Mouse (Mus musculus): ENCODE measurements around the gene Ago1. TPM values are rescaled to one million over a fixed set of nuclear protein-coding genes. Genes with fewer than 3 reads are reported as not detected.
A peak's percentile ranks its signal among the peaks of the same experiment; 100 is the strongest.

Gene Ago1
- polyA plus RNA-seq, 1 experiment = 26.6 TPM

- Histone ChIP-seq H3K4me1 (ENCODE audit: control insufficient read depth, insufficient read depth, low read length) (peaks cover 14% of the 10 kb centered on the region), H3K27ac (ENCODE audit: insufficient read depth, low read length) (peak within 1 kb of the TSS; percentile 80), H3K4me3 (ENCODE audit: insufficient read depth, low read length) (peak within 1 kb of the TSS; percentile 91)
- no peak for TF ChIP-seq CTCF (IDR thresholded peaks at IDR 0.05; ENCODE audit: borderline replicate concordance, insufficient read depth, low read length)
- peak; percentile 83 for TF ChIP-seq POLR2A (IDR thresholded peaks at IDR 0.05; ENCODE audit: low read depth, low read length)
Measured at GRCm38 (mm10) chr4:126429347-126430079, 38.9 kb downstream of the Ago1 start, which contains the start of gene Ago3. Gene Ago3, minus strand, starts transcription at chr4:126429556.

- TF ChIP-seq POLR2A (IDR thresholded peaks at IDR 0.05; ENCODE audit: low read depth, low read length) = no peak
- no peak for TF ChIP-seq CTCF (IDR thresholded peaks at IDR 0.05; ENCODE audit: borderline replicate concordance, insufficient read depth, low read length)
- H3K4me3 ChIP-seq (ENCODE audit: insufficient read depth, low read length) = peak overlapping the region; percentile 91
- H3K27ac ChIP-seq (ENCODE audit: insufficient read depth, low read length) = peak overlapping the region; percentile 80
- H3K4me1 ChIP-seq (ENCODE audit: control insufficient read depth, insufficient read depth, low read length) = peaks cover 14% of the 10 kb centered on the region
Measured at GRCm38 (mm10) chr4:126428682-126429346, 39.6 kb downstream of the Ago1 start.

DNA sequence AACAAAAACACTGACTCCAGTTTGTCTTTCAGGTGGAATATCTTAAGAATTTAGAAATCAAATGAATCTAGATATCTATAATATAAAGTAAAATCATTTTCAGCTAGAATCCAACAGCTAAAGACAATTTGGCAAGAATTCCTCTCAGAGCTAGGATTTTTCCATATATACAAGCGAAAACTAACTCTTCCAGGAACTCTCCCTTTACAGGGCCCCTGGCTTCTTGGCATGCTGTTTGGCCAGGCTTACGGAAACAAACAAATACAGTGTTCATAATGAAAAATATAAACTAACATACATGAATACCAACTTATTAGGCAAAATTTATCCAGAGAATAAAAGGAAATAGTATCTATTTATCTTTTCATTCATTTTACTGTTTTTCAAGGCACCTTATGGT is 44.5 kb downstream of the Ago1 start:
- Histone ChIP-seq H3K4me3 (ENCODE audit: insufficient read depth, low read length) (no peak overlapping the region), H3K4me1 (ENCODE audit: control insufficient read depth, insufficient read depth, low read length) (no peaks in the 10 kb centered on the region), H3K27ac (ENCODE audit: insufficient read depth, low read length) (no peak overlapping the region)
- TF ChIP-seq CTCF (IDR thresholded peaks at IDR 0.05; ENCODE audit: borderline replicate concordance, insufficient read depth, low read length) (no peak), POLR2A (IDR thresholded peaks at IDR 0.05; ENCODE audit: low read depth, low read length) (no peak)

GRCm38 (mm10) chr4:126415707-126416106 is 52.7 kb downstream of the Ago1 start:
- no peak for TF ChIP-seq CTCF (IDR thresholded peaks at IDR 0.05; ENCODE audit: borderline replicate concordance, insufficient read depth, low read length)
- TF ChIP-seq POLR2A (IDR thresholded peaks at IDR 0.05; ENCODE audit: low read depth, low read length) = no peak
- H3K27ac ChIP-seq (ENCODE audit: insufficient read depth, low read length) = no peak overlapping the region
- peaks cover 6% of the 10 kb centered on the region; the same call in 1 of the 2 replicates for H3K4me1 ChIP-seq (ENCODE audit: control insufficient read depth, insufficient read depth, low read length)
- no peak overlapping the region for H3K4me3 ChIP-seq (ENCODE audit: insufficient read depth, low read length)

DNA sequence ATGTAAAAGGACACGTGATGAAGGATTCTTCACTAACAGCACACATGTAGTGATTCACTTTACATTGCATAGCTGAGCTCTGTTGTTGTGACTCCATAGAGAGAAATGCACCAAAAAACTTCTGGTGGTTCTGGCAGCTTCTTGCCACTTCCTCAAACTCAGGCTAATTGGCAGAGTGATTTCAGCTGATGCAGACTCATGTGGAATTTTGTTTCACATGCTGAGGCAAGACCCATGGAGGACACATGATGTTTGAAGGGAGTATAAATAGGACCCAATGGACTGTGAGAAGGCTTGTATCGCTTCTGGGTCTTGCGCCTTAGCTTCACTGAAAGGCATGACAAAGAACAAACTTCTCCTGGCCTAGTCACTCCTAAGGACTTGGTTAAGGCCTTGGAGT is 55.9 kb downstream of the Ago1 start:
- TF ChIP-seq POLR2A (IDR thresholded peaks at IDR 0.05; ENCODE audit: low read depth, low read length) (no peak), CTCF (IDR thresholded peaks at IDR 0.05; ENCODE audit: borderline replicate concordance, insufficient read depth, low read length) (no peak)
- Histone ChIP-seq H3K4me3 (ENCODE audit: insufficient read depth, low read length) (no peak overlapping the region), H3K27ac (ENCODE audit: insufficient read depth, low read length) (peak overlapping the region; percentile 87), H3K4me1 (ENCODE audit: control insufficient read depth, insufficient read depth, low read length) (peaks cover 6% of the 10 kb centered on the region; the same call in 1 of the 2 replicates)

Other genes with a start within 250 kb of the Ago1 start
- 83.0 and 98.9 TPM in 2 replicates for gene Map7d1, start 212.2 kb downstream of the Ago1 start, polyA plus RNA-seq (2011; ENCODE audit: insufficient read length, low read depth, missing spikeins)
- gene Trappc3, start 206.3 kb downstream of the Ago1 start, polyA plus RNA-seq (2011; ENCODE audit: insufficient read length, low read depth, missing spikeins) = 96.6 and 102 TPM in 2 replicates
- 7.7 and 40.4 TPM in 2 replicates for gene Col8a2, start 181.8 kb downstream of the Ago1 start, polyA plus RNA-seq (2011; ENCODE audit: insufficient read length, low read depth, missing spikeins)
- gene Adprhl2, start 146.9 kb downstream of the Ago1 start, polyA plus RNA-seq (2011; ENCODE audit: insufficient read length, low read depth, missing spikeins) = 15.9 and 16.7 TPM in 2 replicates
- gene Tekt2, start 142.9 kb downstream of the Ago1 start, polyA plus RNA-seq (2011; ENCODE audit: insufficient read length, low read depth, missing spikeins) = 3.1 and 3.9 TPM in 2 replicates
- gene Ago3, start 39.0 kb downstream of the Ago1 start, polyA plus RNA-seq (2011; ENCODE audit: insufficient read length, low read depth, missing spikeins) = 18.0 and 22.7 TPM in 2 replicates
- gene Ago4, start 64.9 kb upstream of the Ago1 start, polyA plus RNA-seq (2011; ENCODE audit: insufficient read length, low read depth, missing spikeins) = 1.2 and 1.9 TPM in 2 replicates
- gene Clspn, start 88.4 kb upstream of the Ago1 start, polyA plus RNA-seq (2011; ENCODE audit: insufficient read length, low read depth, missing spikeins) = 23.3 and 29.2 TPM in 2 replicates
- gene 5730409E04Rik, start 141.2 kb upstream of the Ago1 start, polyA plus RNA-seq (2011; ENCODE audit: insufficient read length, low read depth, missing spikeins) = 19.1 and 20.1 TPM in 2 replicates
- gene Psmb2, start 209.0 kb upstream of the Ago1 start, polyA plus RNA-seq (2011; ENCODE audit: insufficient read length, low read depth, missing spikeins) = 288 and 303 TPM in 2 replicates

Data from embryonic fibroblast, embryonic 13.5 days (primary cell).